ENCODE assay signal across 10 mouse cellular contexts in genomic region chr17:37246715-37247114, GRCm38 (mm10). TPM values are rescaled to one million over a fixed set of nuclear protein-coding genes. Genes with fewer than 3 reads are reported as not detected.
DNase-seq lines count a peak whose midpoint lies in the region; ATAC-seq and TF ChIP-seq lines count a peak whose summit lies in the region.
"Had no signal": no experiment of that assay in that cellular context is flagged by ENCODE, and none has a peak within 500 bp of the region (broad histone marks: within the 10 kb centered on the region; RNA-seq: fewer than 3 reads in every experiment).

No protein-coding gene starts in this region.

- no peaks in the 10 kb centered on the region for H3K36me3 ChIP-seq in hindbrain, embryonic 16.5 days (ENCODE audit: control insufficient read depth, insufficient read depth, low read length)
- H3K36me3 ChIP-seq in hindbrain, embryonic 12.5 days, result no peaks in the 10 kb centered on the region
- H3K36me3 ChIP-seq in ES-E14 (ENCODE audit: control insufficient read depth, insufficient read depth, low read length, poor library complexity, severe bottlenecking), result no peaks in the 10 kb centered on the region

- H3K4me3 ChIP-seq in hindbrain, embryonic 16.5 days (ENCODE audit: low read length), result no peak overlapping the region
- H3K4me3 ChIP-seq in hindbrain, embryonic 12.5 days, result no peak overlapping the region
- H3K4me3 ChIP-seq in ES-E14 (ENCODE audit: insufficient read depth in 1 of 2, low read depth in 1 of 2, low read length in 2 of 2, poor library complexity in 1 of 2, severe bottlenecking in 1 of 2), result no peak overlapping the region
- no peak overlapping the region for H3K4me3 ChIP-seq in left cerebral cortex, adult 2 months

- H3K4me2 ChIP-seq in hindbrain, embryonic 16.5 days (ENCODE audit: low read length), result no peak overlapping the region
- H3K4me2 ChIP-seq in hindbrain, embryonic 12.5 days (replicated peaks), result no peak overlapping the region

- H3K4me1 ChIP-seq in hindbrain, embryonic 16.5 days (ENCODE audit: control insufficient read depth, insufficient read depth, low read depth, low read length), result no peaks in the 10 kb centered on the region
- no peaks in the 10 kb centered on the region for H3K4me1 ChIP-seq in hindbrain, embryonic 12.5 days
- H3K4me1 ChIP-seq in ES-E14 (ENCODE audit: control insufficient read depth in 2 of 2, insufficient read depth in 2 of 2, low read length in 2 of 2, poor library complexity in 1 of 2), result peaks cover 2 to 5% of the 10 kb centered on the region in 2 experiments; a peak in 1 of 4 replicates

- H3K27ac ChIP-seq in hindbrain, embryonic 16.5 days (ENCODE audit: low read depth, low read length), result no peak overlapping the region
- no peak overlapping the region for H3K27ac ChIP-seq in hindbrain, embryonic 12.5 days
- no peak overlapping the region for H3K27ac ChIP-seq in ES-E14 (ENCODE audit: insufficient read depth, low read depth, low read length, poor library complexity, severe bottlenecking)
- H3K27ac ChIP-seq in left cerebral cortex, adult 2 months, result no peak overlapping the region
- H3K27ac ChIP-seq: liver, embryonic 14.5 days had no signal

- in situ Hi-C loops in ES-E14 (cut with MboI; ENCODE audit: low sequenced_read_pairs in 2 of 2, unreplicated experiment in 2 of 2), result no loop called here

- H3K9me3 ChIP-seq in hindbrain, embryonic 16.5 days (ENCODE audit: control insufficient read depth, low read length), result no peaks in the 10 kb centered on the region
- no peaks in the 10 kb centered on the region for H3K9me3 ChIP-seq in hindbrain, embryonic 12.5 days (replicated peaks)
- no peaks in the 10 kb centered on the region for H3K9me3 ChIP-seq in ES-E14 (ENCODE audit: control insufficient read depth, insufficient read depth, low read depth, low read length)

- peak; percentile 72; the same call in 1 of the 2 replicates for ATAC-seq in hindbrain, embryonic 16.5 days
- no peak for ATAC-seq in hindbrain, embryonic 12.5 days (ENCODE audit: low FRiP score)
- ATAC-seq in inflammation-experienced regulatory T-cells, adult 6 months, result peak; percentile 100

- no peaks in the 10 kb centered on the region for H3K27me3 ChIP-seq in hindbrain, embryonic 16.5 days (replicated peaks; ENCODE audit: control insufficient read depth, insufficient read depth, low read length)
- H3K27me3 ChIP-seq in hindbrain, embryonic 12.5 days, result no peaks in the 10 kb centered on the region

- DNase-seq in ES-E14 (ENCODE audit: low read depth, low spot score), result peak; percentile 62
- DNase-seq in cerebellum, postnatal 25 days, result peak; percentile 3
- peak; percentile 16 to 21 for DNase-seq in left cerebral cortex, adult 2 months (ENCODE audit: extremely low spot score in 1 of 2, low spot score in 2 of 2)
- DNase-seq in right cerebral cortex, postnatal 14 days, result peak; percentile 9
- DNase-seq in liver, result no peak

- no peak overlapping the region for H3K9ac ChIP-seq in hindbrain, embryonic 16.5 days (ENCODE audit: low read depth, low read length)
- H3K9ac ChIP-seq in hindbrain, embryonic 12.5 days, result no peak overlapping the region
- no peak overlapping the region for H3K9ac ChIP-seq in ES-E14 (ENCODE audit: insufficient read depth, low read depth, low read length, poor library complexity, severe bottlenecking)
- H3K9ac ChIP-seq: liver, embryonic 14.5 days had no signal

- no peak; the same call in 1 of the 2 replicates for TF ChIP-seq CTCF in left cerebral cortex, adult 2 months (IDR thresholded peaks at IDR 0.05)

- intact Hi-C loops in left cerebral cortex, adult 2 months (cut with DNase I), result no loop called here

- WGBS in hindbrain, embryonic 16.5 days, result 40% methylated on average over 5 of the region's 5 CpGs
- WGBS in hindbrain, embryonic 12.5 days, result 43% methylated on average over 5 of the region's 5 CpGs

TF ChIP-seq in ES-E14, 5 proteins besides CTCF, POLR2A, EP300 and RAD21:
- no peak for TF ChIP-seq HCFC1 (IDR thresholded peaks at IDR 0.05; ENCODE audit: borderline replicate concordance, insufficient read depth, low read length)
- peak; percentile 92 for TF ChIP-seq CHD2 (IDR thresholded peaks at IDR 0.05; ENCODE audit: low read depth, low read length)
- TF ChIP-seq ZC3H11A (IDR thresholded peaks at IDR 0.05; ENCODE audit: borderline replicate concordance, low read depth, low read length), result no peak
- TF ChIP-seq MAFK (IDR thresholded peaks at IDR 0.05; ENCODE audit: insufficient read depth, low read depth, low read length), result no peak
TF ChIP-seq in ES-E14: peak in this region for 1.

RNA-seq across cellular contexts. Expression of gene Olfr97, which starts 9.6 kb away (rescaled TPM):
- not detected in 2 replicates for polyA plus RNA-seq in hindbrain, embryonic 16.5 days (2015; fragmentation: Nextera tagmentation; extraction: Ambion mirVana)
- polyA plus RNA-seq in hindbrain, embryonic 12.5 days (2016; fragmentation: Nextera tagmentation; extraction: Ambion mirVana), result not detected in 2 replicates
- total RNA-seq in ES-E14 (2012; rRNA removed), result not detected in 2 replicates
- not detected for polyA plus RNA-seq in inflammation-experienced regulatory T-cells, adult 6 months (2017; shearing (Covaris generic))
- total RNA-seq in left cerebral cortex, adult 2 months (2021), result not detected
- polyA plus RNA-seq: liver, embryonic 14.5 days; testis, adult 2 months had no signal

RNA-seq across cellular contexts. Expression of gene Olfr98, which starts 16.8 kb away (rescaled TPM):
- not detected in 2 replicates for polyA plus RNA-seq in hindbrain, embryonic 16.5 days (2015; fragmentation: Nextera tagmentation; extraction: Ambion mirVana)
- not detected in 2 replicates for polyA plus RNA-seq in hindbrain, embryonic 12.5 days (2016; fragmentation: Nextera tagmentation; extraction: Ambion mirVana)
- not detected in 2 replicates for total RNA-seq in ES-E14 (2012; rRNA removed)
- 1 to 10 TPM in 1 of 3 experiments, under 1 TPM in 2; 0.78 to 5.2 (median 0.99) TPM for polyA plus RNA-seq in inflammation-experienced regulatory T-cells, adult 6 months (2017; shearing (Covaris generic))
- not detected for total RNA-seq in left cerebral cortex, adult 2 months (2021)
- polyA plus RNA-seq: liver, embryonic 14.5 days; testis, adult 2 months had no signal

RNA-seq across cellular contexts. Expression of gene H2-M3, which starts 23.3 kb away (rescaled TPM):
- 1.5 and 1.6 TPM in 2 replicates for polyA plus RNA-seq in hindbrain, embryonic 16.5 days (2015; fragmentation: Nextera tagmentation; extraction: Ambion mirVana)
- 0.92 and 0.95 TPM in 2 replicates for polyA plus RNA-seq in hindbrain, embryonic 12.5 days (2016; fragmentation: Nextera tagmentation; extraction: Ambion mirVana)
- total RNA-seq in ES-E14 (2012; rRNA removed), result 3.5 and 6.8 TPM in 2 replicates
- 100 to 1,000 TPM; 125 to 156 (median 125) TPM for polyA plus RNA-seq in inflammation-experienced regulatory T-cells, adult 6 months (2017; shearing (Covaris generic))
- 1 to 10 TPM; 3.1 to 3.6 TPM for total RNA-seq in left cerebral cortex, adult 2 months (2021)

RNA-seq across cellular contexts. Expression of gene Olfr96, which starts 26.8 kb away (rescaled TPM):
- not detected in 2 replicates for polyA plus RNA-seq in hindbrain, embryonic 16.5 days (2015; fragmentation: Nextera tagmentation; extraction: Ambion mirVana)
- polyA plus RNA-seq in hindbrain, embryonic 12.5 days (2016; fragmentation: Nextera tagmentation; extraction: Ambion mirVana), result not detected in 2 replicates
- total RNA-seq in ES-E14 (2012; rRNA removed), result not detected in 2 replicates
- polyA plus RNA-seq in inflammation-experienced regulatory T-cells, adult 6 months (2017; shearing (Covaris generic)), result not detected
- total RNA-seq in left cerebral cortex, adult 2 months (2021), result not detected
- polyA plus RNA-seq: liver, embryonic 14.5 days; testis, adult 2 months had no signal

RNA-seq across cellular contexts. Expression of gene Olfr95, which starts 33.8 kb away (rescaled TPM):
- not detected in 2 replicates for polyA plus RNA-seq in hindbrain, embryonic 16.5 days (2015; fragmentation: Nextera tagmentation; extraction: Ambion mirVana)
- not detected in 2 replicates for polyA plus RNA-seq in hindbrain, embryonic 12.5 days (2016; fragmentation: Nextera tagmentation; extraction: Ambion mirVana)
- total RNA-seq in ES-E14 (2012; rRNA removed), result not detected in 2 replicates
- not detected for polyA plus RNA-seq in inflammation-experienced regulatory T-cells, adult 6 months (2017; shearing (Covaris generic))
- total RNA-seq in left cerebral cortex, adult 2 months (2021), result not detected
- polyA plus RNA-seq: liver, embryonic 14.5 days; testis, adult 2 months had no signal

Comparison
In these comparisons a context has a peak if more than half of its experiments do, and no peak if none do; other contexts are left out.
1. RNA of gene H2-M3, which starts 23.3 kb away (polyA plus RNA-seq): 125 to 156 TPM in inflammation-experienced regulatory T-cells, adult 6 months; 1.5 to 1.6 TPM in hindbrain, embryonic 16.5 days and 0.92 to 0.95 TPM in hindbrain, embryonic 12.5 days; every median in the first group is over 10 times any median in the second.